Mouse (Mus musculus): ENCODE measurements around the gene Coro2b.

- TF ChIP-seq CTCF (IDR thresholded peaks at IDR 0.05; ENCODE audit: insufficient read depth, low read depth, low read length), result no peak
- no peak for TF ChIP-seq POLR2A (IDR thresholded peaks at IDR 0.05; ENCODE audit: insufficient read depth, low read depth, low read length)
These were observed 13.9 kb downstream of the Coro2b start for GRCm38 (mm10) chr9:62522791-62523471.

All from olfactory bulb, adult 2 months (tissue).